Mouse (Mus musculus) adrenal gland, postnatal 36 days (tissue): ENCODE results near the gene Map2k5. TPM values are rescaled to one million over a fixed set of nuclear protein-coding genes. Genes with fewer than 3 reads are reported as not detected.

Experiments
- DNase-seq, 2 experiments: peaks; one replicate each; pipeline ENCODE4 v3.0.0; 2021; ENCODE audit warnings: mixed read lengths in 1 of 2
- total RNA-seq, 2 experiments: library from RNA; stranded (reverse); gene quantifications; 2 replicates each; pipeline ENCODE4 v1.2.3; 2021

Map2k5 gene
- total RNA-seq, 2 experiments from 2014 or later = 21.2 to 38.2 TPM

DNA sequence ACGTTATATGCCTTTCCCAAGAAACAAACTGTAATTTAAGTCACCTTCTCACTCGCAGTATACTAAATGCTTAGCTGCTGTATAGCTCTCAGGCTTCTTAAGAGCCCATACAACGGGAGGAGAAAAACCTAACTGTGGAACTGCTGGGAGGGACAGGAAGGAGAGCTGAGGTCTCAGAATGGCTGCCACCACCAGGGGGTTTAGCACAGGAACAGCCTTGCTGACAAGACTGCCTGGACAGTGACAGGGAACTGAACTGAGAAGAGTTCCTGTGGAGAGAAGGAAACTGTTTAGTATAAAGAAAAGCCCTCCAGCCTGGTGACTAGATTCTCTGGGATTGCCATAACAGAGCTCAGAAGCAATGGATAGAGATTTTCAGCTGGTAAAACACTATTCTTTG is 35.9 kb downstream of the Map2k5 start:
- no peak for DNase-seq

DNA sequence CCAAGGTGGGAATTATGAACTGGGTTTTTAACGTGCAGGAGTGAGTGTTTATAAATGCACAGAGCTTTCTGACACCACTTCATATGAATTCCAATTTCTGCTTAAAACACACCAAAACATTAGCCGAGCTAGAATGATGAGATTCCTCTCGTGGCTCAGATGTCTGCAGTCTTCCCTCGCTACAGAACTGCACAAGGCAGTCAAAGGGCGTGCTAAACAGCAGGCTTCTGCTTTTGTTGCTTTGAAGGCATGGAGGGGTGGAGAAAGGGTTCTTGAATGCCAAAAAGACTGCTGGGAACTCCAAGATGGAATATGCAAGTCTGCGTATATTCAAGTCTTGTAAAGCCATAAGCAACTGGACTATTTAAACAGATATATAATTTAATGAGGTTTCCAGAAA is 38.4 kb downstream of the Map2k5 start:
- no peak for DNase-seq

DNA sequence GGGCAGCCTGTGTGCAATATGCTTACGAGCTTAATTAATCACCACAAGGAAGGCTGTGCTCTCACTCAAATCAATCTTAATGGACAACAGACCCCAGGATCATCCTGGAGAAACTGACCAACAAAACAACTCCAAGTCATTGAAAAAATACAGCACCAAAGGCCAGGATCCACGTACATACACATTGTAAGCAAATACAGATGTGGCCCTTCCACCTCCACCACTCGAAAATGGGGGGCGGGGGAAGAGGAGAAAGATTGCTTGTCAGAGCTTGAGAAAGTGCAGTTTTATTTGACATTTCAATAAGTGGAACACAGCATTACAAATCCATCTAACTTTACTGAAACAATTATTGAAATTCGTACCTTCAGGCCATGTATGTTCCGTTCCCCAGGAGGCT is 39.0 kb downstream of the Map2k5 start:
- DNase-seq = no peak

DNA sequence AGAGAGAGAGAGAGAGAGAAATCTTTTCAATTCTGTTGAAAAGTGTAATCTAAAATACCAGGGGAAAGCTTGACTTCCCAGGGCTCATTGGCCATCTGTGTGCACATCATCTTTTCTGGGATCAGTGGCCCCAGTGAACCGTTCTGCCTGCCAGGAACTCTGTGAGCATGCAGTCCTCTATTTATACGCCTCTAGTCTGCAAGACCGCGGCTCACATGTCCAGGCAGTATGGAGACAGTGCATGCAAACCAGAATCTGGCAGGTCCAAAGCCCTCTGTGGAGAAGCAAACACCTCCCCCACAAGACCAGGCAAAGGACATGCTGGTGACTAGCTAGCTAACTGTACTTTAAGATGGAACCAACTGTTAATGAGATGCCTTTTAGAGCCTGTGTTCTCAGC is 41.9 kb downstream of the Map2k5 start:
- no peak for DNase-seq

DNA sequence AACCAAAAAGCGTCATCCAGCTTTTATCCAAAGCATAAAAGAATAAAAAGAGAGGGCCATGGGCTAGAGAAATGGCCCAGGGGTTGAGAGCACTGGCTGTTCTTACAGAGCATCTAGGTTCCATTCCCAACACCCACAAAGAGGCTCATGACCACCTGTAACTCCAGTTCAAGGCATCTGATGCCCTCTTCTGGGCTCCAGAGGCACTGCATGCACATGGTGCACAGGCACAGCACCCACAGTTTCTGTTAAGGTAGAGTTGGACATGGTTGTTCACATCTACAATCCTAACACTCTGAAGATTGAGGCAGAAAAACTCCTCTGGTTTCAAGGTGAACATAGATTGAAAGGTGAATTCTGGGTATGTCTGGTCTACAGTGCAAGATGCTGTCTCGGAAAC is 44.6 kb downstream of the Map2k5 start:
- peak in 1 of 2 experiments; percentile 30 for DNase-seq

DNA sequence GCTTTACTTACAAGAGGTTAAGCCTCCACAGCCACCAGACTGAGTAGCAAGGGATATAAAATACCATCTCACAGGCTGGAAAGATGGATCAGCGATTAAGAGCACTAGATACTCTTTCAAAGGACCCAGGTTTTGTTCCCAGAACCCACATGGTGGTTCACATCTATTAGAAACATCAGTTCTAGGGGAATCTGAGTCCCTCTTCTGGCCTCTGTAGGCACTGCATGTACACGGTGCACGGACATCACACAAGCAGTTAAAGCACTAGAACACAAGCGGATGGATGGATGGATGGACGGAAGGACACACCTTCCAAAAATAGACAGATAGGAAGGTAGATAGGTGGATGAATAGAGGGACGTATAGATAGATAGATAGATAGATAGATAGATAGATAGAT is 46.5 kb downstream of the Map2k5 start:
- DNase-seq = no peak

DNA sequence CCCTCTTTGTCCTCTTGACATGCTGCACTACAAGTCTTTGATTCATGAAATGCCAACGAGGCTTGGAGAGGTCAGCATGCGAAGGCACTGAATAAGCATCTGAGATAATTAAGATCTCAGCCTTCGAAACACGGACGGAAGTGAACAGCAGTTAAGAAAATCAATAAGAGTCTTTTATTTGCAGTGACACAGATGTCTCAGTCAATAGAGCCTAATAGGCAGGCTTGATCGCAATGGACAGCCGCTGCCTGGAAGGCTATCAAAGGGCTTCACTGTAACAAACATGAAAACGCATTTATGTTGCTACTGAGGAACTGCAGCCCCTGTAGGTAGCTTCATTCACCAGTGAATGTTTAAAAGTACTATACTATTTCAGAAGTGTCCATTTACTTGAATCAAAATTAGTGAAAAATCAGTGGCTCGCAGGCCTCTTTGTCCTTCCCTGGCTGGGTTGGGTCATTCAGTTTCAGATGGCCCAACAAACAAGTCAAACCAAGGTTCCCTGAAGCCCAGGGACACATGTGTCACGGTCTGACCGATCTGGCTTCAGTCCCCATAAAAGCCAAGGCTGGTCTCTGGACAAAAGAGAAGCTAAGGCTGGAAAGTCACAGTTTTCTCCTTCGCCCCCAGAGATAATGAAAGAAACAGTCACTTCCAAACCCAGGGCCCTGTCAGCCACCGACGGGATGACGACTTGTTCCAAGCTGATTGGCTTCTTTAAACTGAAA is 48.6 kb downstream of the Map2k5 start:
- DNase-seq = peak; percentile 16 to 58

DNA sequence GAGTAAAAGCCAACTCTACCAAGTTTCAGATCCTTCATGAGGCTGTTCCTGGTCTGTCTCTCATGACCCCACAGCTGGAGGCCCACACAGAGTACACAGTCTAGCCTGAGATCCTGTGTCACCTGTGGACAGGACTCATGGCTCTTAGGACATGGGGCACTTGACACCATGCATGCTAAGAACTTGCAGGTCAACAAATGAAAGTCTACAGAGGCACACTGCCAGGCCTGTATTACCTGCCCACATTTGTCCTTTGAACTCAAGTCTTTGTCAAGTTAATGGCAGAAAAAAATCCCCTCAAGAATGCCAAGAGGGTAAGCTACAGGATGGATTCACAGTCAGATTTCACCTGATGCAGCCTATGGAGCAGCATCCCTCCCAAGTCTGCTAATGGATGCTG is 62.5 kb downstream of the Map2k5 start:
- no peak for DNase-seq

DNA sequence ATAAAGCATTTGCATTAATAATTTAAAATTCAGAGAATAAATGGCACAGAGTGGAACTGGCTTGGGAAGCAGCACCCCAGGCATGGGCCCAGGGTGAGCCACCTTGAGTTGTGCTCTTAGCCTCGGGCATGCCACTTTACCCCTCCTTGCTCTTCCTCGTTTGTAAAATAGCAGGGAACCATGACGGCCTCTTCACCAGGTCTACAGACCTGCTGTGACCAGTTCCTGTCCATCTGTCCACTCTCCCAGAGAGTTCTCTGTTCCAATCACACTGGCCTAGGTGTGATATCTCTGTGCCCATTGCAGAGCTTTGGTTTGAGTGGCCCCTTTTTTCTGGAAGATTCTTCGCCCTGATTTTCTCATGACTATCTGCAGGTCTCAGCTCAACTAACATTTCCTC is 63.6 kb downstream of the Map2k5 start:
- DNase-seq = no peak

DNA sequence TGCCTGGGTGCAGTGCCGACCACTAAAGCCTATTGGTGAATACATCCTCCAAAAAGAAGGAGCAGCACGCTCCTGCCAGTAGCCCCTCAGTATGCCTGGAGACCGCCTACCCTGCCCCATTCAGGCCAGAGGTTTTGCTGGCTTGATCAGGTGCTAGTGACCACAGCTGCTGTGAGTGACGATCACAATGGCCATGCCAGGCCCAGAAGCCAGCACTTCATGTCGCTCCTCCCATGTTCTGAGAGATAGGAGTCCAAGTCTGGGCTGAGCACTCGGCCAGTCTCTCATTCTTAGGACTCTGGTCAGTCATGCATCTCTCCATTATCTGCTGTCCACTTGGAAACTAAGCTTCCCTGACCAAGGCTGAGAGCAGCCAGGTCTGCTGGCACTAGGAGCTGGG is 67.7 kb downstream of the Map2k5 start:
- DNase-seq = no peak

DNA sequence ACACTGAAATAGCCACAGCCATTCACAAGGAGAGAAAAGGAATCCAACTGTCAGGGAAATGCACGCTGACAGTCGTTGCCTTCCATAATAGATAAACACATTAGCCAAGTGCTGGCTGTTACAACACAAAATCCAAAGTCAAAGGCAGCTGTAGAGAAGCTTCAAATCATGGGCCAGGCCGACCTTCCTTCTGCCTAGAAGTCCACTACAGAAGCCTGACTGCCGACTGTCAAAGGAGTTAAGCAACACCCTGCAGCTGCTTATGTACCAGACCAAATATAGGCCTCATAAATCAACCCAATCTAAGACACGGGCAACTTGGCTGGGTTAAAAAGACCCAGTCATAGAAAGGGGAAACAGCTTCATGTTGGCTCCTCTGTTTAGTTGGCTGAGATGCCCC is 68.7 kb downstream of the Map2k5 start:
- peak in 1 of 2 experiments; percentile 20 for DNase-seq

DNA sequence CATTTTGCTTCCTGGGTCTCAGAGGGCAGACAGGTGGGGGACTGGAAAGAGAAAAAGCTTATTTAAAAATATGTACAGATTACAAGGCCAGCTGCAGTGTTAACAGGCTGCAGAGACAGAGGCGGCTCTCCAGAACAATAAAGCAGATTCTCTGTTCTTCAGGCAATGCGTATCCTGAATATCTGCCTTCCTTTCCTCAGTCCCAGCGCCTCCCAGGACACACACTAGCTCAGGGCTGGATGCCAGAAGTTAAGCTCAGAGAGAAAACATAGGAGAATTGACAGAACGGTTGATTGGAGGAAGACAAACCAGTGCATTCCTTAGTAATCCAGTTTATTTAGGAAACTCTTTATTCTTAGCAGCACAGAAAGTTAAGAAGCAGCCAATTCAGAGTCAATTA is 69.3 kb downstream of the Map2k5 start:
- DNase-seq = no peak

DNA sequence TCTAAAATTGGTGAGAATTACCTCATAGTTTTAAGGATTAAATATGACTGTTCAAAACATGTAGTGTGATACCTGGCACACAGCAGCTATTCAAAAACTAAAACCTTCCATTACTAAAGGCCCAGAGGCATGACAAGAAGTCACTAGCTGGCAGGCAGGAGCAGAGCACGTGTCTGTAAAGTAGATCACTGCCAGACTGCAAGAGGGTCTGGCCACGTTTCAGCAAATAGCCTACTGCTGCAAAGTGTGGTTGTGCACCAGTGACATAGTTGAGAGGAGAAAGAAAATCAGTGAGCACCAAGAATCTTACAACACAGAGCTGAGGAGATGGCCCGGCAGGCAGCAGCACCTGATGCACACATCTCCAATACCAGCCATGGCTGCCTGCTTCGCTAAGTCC is 75.2 kb downstream of the Map2k5 start:
- DNase-seq = peak in 1 of 2 experiments; percentile 23

DNA sequence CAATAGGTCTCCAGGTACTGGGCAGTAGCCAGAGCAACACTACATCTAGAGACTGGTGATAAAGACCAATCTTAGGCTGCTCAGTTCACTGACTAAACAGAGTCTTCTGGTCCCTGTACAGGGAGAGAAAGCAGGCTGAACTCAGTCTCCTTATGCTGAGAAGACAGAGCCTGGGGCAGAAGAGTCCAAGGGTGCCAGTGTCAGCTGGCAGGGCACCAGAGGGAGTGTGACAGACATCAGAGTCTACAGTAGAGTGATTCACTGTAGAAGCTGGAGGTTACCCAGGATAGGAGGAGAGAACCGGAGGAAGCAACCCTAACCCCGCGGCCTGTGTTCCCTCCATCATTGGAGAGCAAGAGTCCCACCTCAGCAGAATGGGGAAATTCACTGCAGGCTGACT is 79.0 kb downstream of the Map2k5 start:
- DNase-seq = peak; percentile 67 to 73

DNA sequence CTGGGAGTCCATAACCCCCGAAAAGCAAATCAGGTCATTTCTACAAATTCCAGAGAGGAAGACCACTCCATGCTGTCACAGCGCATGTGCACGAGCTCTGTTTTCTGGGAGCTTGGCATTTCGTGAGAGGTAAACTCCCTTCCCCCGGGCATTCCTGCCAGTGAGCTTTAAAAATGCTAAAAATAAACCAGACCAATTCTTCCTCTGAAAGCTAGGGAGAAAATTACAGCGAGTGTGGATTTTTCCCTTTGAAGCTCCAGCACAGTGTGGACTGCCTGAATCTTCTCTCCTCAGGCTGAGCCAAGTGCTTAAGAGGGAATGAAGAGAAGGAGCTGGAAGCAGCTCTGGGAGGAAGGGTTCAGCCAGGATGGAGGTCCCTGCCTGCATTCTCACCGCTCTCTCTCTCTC is 82.1 kb downstream of the Map2k5 start:
- DNase-seq = peak; percentile 36 to 47

DNA sequence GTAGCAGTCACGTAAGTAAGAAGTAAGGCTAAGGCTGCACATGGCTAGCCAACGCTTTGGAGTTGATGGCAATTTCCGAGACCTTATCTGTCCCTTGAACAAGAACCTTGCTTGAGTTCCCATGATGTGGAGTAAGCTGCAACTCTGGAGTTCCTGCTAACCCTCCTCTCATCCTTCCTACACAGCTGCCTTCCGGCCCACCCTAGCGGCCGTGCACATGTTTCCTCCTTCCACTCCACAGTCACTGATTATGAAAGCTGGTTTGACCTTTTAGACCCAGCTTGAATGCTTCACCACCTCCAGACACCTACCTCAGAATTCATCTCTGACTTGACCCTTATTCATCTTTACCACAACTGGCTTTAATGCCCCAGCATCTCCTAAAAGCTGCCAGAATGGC is 82.9 kb downstream of the Map2k5 start:
- no peak for DNase-seq

DNA sequence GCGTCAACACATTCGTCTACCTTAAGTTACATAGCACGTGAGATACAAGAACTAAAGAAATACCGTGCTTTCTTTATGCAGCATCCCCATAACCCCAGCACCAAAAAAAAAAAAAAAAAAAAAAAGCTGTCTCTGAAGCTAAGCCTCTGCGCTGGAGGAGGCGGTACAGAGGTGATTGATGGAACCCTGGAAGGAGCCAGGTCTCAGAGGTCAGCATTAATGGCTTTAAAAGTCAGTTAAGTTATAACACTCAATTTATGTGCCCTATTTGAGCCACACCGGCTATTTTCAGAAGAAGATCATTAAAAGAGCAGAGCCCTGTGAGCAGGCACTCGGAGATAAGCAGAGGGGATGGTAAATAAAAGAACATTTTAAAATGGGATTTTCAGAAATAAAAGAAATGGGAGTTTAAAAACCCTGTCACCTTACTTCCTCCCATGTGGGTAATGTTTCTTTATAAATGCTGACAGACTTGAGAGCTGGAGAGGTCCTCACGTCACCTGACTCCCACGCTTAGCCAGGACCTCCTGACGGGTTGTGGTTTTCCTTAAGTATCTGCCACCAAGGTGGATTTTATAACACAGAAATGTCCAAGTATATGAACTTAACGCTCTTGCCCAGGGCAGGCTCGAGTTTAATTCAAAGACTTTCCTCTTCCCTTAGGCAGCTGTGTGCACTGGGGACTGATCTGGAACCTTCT is 83.8 kb downstream of the Map2k5 start:
- no peak for DNase-seq

DNA sequence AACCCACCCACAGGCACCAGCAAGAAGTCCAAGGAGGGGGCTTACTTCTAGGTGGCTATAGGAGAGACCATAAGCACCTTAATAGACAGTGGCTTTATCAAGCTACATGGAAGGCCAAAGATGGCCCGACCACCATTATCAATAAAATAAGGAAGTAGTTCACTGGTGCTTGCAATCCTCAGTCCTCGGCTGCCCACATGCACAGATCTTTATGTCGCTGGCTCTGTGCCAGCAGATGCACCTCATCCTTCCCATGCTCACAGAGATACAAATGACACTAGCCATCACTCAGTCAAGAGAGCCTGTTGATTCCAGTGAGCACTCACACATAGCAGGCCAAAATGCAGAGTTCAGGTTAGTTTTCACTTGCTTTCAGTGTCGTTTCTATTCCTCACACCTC is 89.0 kb downstream of the Map2k5 start:
- DNase-seq = no peak

DNA sequence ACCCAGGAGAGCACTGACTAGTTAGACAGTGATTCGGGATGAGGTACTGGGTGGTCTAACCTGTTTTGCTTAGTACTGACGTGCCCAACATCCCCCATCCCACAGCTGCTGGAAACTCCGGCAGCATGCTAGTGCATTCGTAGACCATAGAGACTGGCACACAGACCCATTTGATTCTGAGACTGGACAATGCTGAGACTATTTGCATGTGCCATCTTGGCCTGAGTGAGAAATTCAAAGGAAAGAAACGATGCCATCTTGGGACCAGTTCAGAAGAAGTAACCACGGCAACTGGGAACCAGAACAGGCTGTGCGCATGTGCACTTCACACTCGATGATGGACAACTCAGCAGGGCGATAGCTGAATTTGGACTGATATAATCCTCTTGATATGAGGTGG is 93.3 kb downstream of the Map2k5 start:
- DNase-seq = no peak

DNA sequence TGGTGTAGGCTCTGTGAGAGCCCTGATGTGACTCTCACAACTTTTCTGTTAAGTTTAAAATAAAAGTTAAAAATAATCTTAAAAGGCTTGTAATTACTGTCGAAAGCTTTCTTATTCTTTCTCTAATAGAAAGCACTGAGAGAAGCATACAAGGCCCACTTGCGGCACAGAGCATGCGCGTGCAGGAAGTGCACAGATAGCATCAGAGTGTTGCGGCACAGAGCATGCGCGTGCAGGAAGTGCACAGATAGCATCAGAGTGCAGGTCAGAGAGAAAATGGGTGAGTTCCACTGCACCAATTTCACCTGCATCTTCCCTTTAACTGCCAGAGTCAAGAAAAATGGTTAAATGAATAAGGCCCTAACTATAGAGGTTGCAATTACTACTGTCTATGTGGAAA is 95.7 kb downstream of the Map2k5 start:
- DNase-seq = no peak

DNA sequence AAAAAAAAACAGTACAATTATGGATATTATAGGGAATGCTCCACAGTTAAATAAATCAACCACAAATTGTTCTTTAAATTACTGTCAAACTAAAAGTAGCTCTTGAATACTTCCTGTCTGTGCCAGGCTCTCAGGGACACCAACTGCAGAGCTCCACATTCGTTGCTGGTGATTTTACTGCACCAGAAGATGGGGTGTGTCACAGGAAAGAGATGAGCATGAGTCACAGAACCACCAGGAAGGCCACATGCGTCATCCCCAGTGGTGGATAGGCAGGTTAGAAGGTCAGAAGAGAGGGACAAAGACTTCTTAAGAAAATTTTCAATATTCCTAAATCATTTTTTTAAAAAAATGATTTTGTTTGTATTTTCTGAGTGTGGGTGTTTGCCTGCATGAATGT is 96.6 kb downstream of the Map2k5 start:
- DNase-seq = peak; percentile 60 to 65

DNA sequence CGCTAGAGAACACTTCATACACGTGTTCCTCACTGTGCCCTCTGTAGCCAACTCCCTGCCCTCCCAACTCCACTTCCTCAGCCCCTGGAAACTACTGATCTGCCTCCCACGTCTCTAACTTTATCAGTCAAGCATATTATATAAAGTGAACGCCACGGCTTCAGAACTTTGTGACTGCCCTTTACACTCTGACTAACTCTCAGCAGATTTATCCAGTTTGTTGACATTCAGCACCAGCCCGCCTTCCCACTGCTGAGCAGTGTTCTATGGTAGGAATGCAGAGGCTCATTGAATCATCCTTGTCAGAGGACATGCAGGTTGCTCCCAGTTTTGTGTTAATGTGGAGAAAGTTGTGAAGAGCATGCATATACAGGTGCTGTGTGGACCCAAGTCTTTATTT is 103.9 kb downstream of the Map2k5 start:
- peak; percentile 28 to 51 for DNase-seq

DNA sequence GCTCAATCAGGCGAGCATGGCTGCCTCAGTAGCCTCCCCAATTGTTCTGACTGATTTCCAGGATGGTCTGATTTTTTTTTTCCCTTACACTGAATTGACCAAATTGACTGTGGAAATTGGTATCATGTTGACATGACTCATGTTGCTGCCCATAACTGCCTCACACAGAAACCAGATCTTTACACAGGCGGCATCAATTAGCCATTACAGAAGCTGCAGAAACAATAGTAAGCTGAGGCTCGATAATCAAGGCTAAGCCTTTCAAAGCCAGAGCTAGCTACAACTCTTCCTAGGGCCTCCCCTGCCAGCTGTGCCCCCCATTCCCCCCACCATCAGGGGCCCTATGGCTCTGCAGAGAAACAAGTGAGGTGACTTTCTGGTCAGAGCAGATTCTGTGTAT is 107.9 kb downstream of the Map2k5 start:
- DNase-seq = no peak

DNA sequence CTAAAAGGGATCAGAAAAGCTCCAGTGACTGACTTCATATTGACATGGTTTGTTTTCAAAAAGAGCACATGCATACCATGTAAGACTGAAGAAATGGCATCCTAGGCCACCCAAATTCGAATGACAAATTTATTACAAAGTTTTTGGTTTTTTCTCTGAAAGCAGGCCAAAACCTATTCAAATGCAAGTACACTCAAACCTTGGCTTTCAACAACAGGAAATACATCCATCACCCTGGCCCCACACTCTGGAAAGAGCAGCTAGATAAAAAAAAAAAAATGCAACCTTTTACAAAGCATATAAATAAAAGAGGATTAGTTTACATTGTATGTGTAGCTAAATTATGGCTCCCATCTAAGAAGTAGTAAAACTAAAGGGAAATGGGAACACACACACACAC is 114.5 kb downstream of the Map2k5 start:
- DNase-seq = peak in 1 of 2 experiments; percentile 19
